Mouse (Mus musculus): ENCODE results near the gene Tgm2. TPM values are rescaled to one million over a fixed set of nuclear protein-coding genes. Genes with fewer than 3 reads are reported as not detected.

Tgm2 gene
- polyA plus RNA-seq, 1 experiment from 2014 or later, result 11.8 TPM

GRCm38 (mm10) chr2:158071633-158071995, 74.6 kb downstream of the Tgm2 start:
- ATAC-seq (ENCODE audit: low FRiP score, low read depth), result no peak
- peaks cover 75% of the 10 kb centered on the region for H3K36me3 ChIP-seq
- WGBS, result 87% methylated on average over 5 of the region's 5 CpGs

GRCm38 (mm10) chr2:158070885-158071632, 75.2 kb downstream of the Tgm2 start:
- 85% methylated on average over 3 of the region's 3 CpGs for WGBS
- no peak for ATAC-seq (ENCODE audit: low FRiP score, low read depth)
- Histone ChIP-seq H3K9ac (no peak overlapping the region), H3K4me2 (replicated peaks) (no peak overlapping the region), H3K4me1 (no peaks in the 10 kb centered on the region), H3K36me3 (peaks cover 70% of the 10 kb centered on the region), H3K27ac (no peak overlapping the region), H3K4me3 (no peak overlapping the region), H3K27me3 (replicated peaks) (no peaks in the 10 kb centered on the region), H3K9me3 (no peaks in the 10 kb centered on the region)

More at GRCm38 (mm10) chr2:158071633-158071995, 74.6 kb downstream of the Tgm2 start:
- Histone ChIP-seq H3K27me3 (replicated peaks) (no peaks in the 10 kb centered on the region), H3K4me3 (no peak overlapping the region), H3K9me3 (no peaks in the 10 kb centered on the region), H3K27ac (no peak overlapping the region), H3K4me1 (no peaks in the 10 kb centered on the region), H3K4me2 (replicated peaks) (no peak overlapping the region), H3K9ac (no peak overlapping the region)

- Histone ChIP-seq H3K4me2 (replicated peaks) (no peak overlapping the region), H3K4me1 (no peaks in the 10 kb centered on the region), H3K9me3 (no peaks in the 10 kb centered on the region), H3K36me3 (peaks cover 53% of the 10 kb centered on the region), H3K9ac (no peak overlapping the region), H3K27ac (no peak overlapping the region), H3K27me3 (replicated peaks) (no peaks in the 10 kb centered on the region), H3K4me3 (no peak overlapping the region)
- ATAC-seq (ENCODE audit: low FRiP score, low read depth), result no peak
Observed at GRCm38 (mm10) chr2:158068444-158068971, 77.7 kb downstream of the Tgm2 start.

GRCm38 (mm10) chr2:158067260-158067824, 78.9 kb downstream of the Tgm2 start:
- Histone ChIP-seq H3K4me1 (no peaks in the 10 kb centered on the region), H3K36me3 (peaks cover 44% of the 10 kb centered on the region), H3K4me3 (no peak overlapping the region), H3K9ac (no peak overlapping the region), H3K27ac (no peak overlapping the region), H3K4me2 (replicated peaks) (no peak overlapping the region), H3K9me3 (no peaks in the 10 kb centered on the region), H3K27me3 (replicated peaks) (no peaks in the 10 kb centered on the region)
- no peak for ATAC-seq (ENCODE audit: low FRiP score, low read depth)
- 94% methylated on average over 5 of the region's 5 CpGs for WGBS

GRCm38 (mm10) chr2:158066456-158066855, 79.8 kb downstream of the Tgm2 start:
- Histone ChIP-seq H3K27ac (no peak overlapping the region), H3K36me3 (peaks cover 38% of the 10 kb centered on the region), H3K4me1 (no peaks in the 10 kb centered on the region), H3K9ac (no peak overlapping the region), H3K27me3 (replicated peaks) (no peaks in the 10 kb centered on the region), H3K4me2 (replicated peaks) (no peak overlapping the region), H3K9me3 (no peaks in the 10 kb centered on the region), H3K4me3 (no peak overlapping the region)
- ATAC-seq (ENCODE audit: low FRiP score, low read depth), result no peak

Other genes starting within 250 kb of the Tgm2 start
- gene Vstm2l, start 231.8 kb downstream of the Tgm2 start, polyA plus RNA-seq (2016; fragmentation: Nextera tagmentation; extraction: Ambion mirVana), result 21.8 and 23.2 TPM in 2 replicates
- gene Tti1, start 118.0 kb downstream of the Tgm2 start, polyA plus RNA-seq (2016; fragmentation: Nextera tagmentation; extraction: Ambion mirVana), result 23.0 and 23.8 TPM in 2 replicates
- gene Rprd1b, start 117.9 kb downstream of the Tgm2 start, polyA plus RNA-seq (2016; fragmentation: Nextera tagmentation; extraction: Ambion mirVana), result 45.5 and 48.7 TPM in 2 replicates
- 5.0 and 5.1 TPM in 2 replicates for gene D630003M21Rik, start 82.8 kb upstream of the Tgm2 start, polyA plus RNA-seq (2016; fragmentation: Nextera tagmentation; extraction: Ambion mirVana)
- not detected in 2 replicates for gene Bpi, start 111.7 kb upstream of the Tgm2 start, polyA plus RNA-seq (2016; fragmentation: Nextera tagmentation; extraction: Ambion mirVana)
- 2.5 and 2.6 TPM in 2 replicates for gene Lbp, start 160.1 kb upstream of the Tgm2 start, polyA plus RNA-seq (2016; fragmentation: Nextera tagmentation; extraction: Ambion mirVana)
- gene Snhg11, start 229.2 kb upstream of the Tgm2 start, polyA plus RNA-seq (2016; fragmentation: Nextera tagmentation; extraction: Ambion mirVana), result 204 and 207 TPM in 2 replicates

Data from neural tube, embryonic 12.5 days (tissue).